Mouse (Mus musculus): Measurements from ENCODE around the gene Klhl1. TPM values are rescaled to one million over a fixed set of nuclear protein-coding genes. Genes with fewer than 3 reads are reported as not detected.
A peak's percentile ranks its signal among the peaks of the same experiment; 100 is the strongest.

Klhl1 gene
- not detected in 2 replicates for polyA plus RNA-seq (2012; ENCODE audit: insufficient read depth, low replicate concordance)

DNA sequence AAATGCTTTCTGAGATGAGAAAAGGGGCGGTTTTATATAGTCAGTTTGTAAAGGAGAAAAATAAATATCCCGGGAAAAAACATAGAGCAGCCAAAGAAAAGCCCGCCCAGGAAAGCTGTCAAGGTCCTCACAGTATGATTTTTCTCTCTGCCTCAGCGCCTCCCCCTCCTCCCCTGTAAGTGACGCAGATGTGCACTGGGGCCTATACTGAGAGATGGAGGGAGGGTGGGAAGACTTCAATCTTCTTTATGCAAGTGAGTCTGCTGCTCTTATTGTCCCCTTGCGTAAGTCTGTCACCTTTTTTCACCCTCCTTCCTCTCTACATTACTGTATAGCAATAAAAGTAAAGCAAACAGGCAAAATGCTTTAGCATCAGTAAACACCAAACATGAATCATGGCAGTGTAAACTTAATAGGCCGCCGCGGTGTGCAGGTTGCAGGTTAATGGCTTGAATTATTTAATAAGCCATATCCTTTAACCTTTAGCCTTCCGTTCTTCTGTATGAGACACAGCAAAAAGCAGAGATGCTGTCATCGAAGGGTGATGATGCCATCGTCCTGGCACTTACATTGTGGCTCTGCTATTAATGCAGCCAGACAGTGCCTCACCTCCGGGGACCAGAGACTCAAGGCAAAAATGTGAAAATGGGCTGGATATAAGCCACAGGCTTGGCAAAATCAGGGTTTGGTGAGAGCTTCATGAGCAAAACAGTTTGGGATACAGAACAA, at the start of gene Klhl1:
TSS of gene Klhl1 (minus strand) at position 149 of the 729 bp plus-strand sequence.
- H3K27me3 ChIP-seq (replicated peaks): peaks cover 21% of the 10 kb centered on the region
- H3K4me1 ChIP-seq: peaks cover 16% of the 10 kb centered on the region
- H3K4me3 ChIP-seq (replicated peaks): peak within 1 kb of the TSS; percentile 87
- no peaks in the 10 kb centered on the region for H3K9me3 ChIP-seq
- no peaks in the 10 kb centered on the region for H3K36me3 ChIP-seq (replicated peaks; ENCODE audit: low read length)
- no peak for TF ChIP-seq FLI1 (IDR thresholded peaks at IDR 0.05; ENCODE audit: low read length)

DNA sequence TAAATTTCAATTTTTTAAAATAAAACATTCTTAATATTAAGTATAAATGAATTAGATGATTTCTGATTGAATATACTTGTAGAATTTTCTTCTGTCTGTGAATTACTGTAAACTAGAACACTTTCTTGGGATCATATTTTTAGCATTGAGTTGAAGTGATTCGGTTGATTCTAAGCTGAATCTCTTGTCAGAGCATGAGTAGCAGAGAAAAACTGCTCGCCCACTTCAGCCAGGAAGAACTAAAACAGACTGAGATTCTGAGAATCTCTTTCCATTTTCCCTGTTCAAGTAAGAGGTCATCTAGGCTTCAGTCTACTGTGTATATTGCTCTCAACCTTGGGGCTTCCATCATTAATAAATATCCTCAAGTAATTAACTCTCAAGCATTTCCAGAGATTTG, 34.8 kb upstream of the Klhl1 start:
- Histone ChIP-seq H3K27me3 (replicated peaks) (no peaks in the 10 kb centered on the region), H3K36me3 (replicated peaks; ENCODE audit: low read length) (no peaks in the 10 kb centered on the region), H3K9me3 (no peaks in the 10 kb centered on the region), H3K4me1 (no peaks in the 10 kb centered on the region), H3K4me3 (replicated peaks) (no peak overlapping the region)
- TF ChIP-seq GATA1 (IDR thresholded peaks at IDR 0.05; ENCODE audit: borderline replicate concordance, low read length) (no peak), FLI1 (IDR thresholded peaks at IDR 0.05; ENCODE audit: low read length) (no peak)

GRCm38 (mm10) chr14:96518151-96518953, 550 bp downstream of the Klhl1 start:
- Histone ChIP-seq H3K36me3 (replicated peaks; ENCODE audit: low read length) (no peaks in the 10 kb centered on the region), H3K4me1 (peaks cover 16% of the 10 kb centered on the region), H3K27me3 (replicated peaks) (peaks cover 21% of the 10 kb centered on the region), H3K4me3 (replicated peaks) (peak overlapping the region; percentile 87), H3K9me3 (no peaks in the 10 kb centered on the region)
- TF ChIP-seq GATA1 (IDR thresholded peaks at IDR 0.05; ENCODE audit: borderline replicate concordance, low read length) (no peak), FLI1 (IDR thresholded peaks at IDR 0.05; ENCODE audit: low read length) (no peak)

- Histone ChIP-seq H3K36me3 (replicated peaks; ENCODE audit: low read length) (no peaks in the 10 kb centered on the region), H3K27me3 (replicated peaks) (peaks cover 21% of the 10 kb centered on the region), H3K9me3 (no peaks in the 10 kb centered on the region), H3K4me3 (replicated peaks) (peak overlapping the region; percentile 87), H3K4me1 (peaks cover 16% of the 10 kb centered on the region)
- TF ChIP-seq FLI1 (IDR thresholded peaks at IDR 0.05; ENCODE audit: low read length): no peak
- TF ChIP-seq GATA1 (IDR thresholded peaks at IDR 0.05; ENCODE audit: borderline replicate concordance, low read length): no peak
These were observed 1.2 kb downstream of the Klhl1 start for GRCm38 (mm10) chr14:96517727-96518126.

DNA sequence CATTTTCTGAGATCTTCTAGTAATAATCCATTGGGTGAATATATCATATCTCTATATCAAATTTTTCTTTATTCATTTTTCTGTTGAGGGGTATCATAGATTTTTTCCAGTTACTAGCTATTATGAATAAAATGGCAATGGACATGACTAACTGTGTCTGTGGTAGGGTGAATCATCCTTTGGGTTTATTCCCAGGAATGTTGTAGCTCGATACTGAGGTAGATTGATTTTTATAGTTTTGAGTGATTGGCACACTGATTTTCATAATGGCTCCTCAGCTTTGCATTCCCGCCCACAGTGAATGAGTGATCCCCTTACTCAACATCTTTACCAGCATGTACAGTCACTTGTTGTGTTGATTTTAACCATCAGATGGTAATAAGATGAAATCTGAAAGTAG, 19.0 kb downstream of the Klhl1 start:
- no peak overlapping the region for H3K4me3 ChIP-seq (replicated peaks)
- no peaks in the 10 kb centered on the region for H3K4me1 ChIP-seq
- no peaks in the 10 kb centered on the region for H3K9me3 ChIP-seq
- H3K27me3 ChIP-seq (replicated peaks): no peaks in the 10 kb centered on the region
- H3K36me3 ChIP-seq (replicated peaks; ENCODE audit: low read length): no peaks in the 10 kb centered on the region
- TF ChIP-seq GATA1 (IDR thresholded peaks at IDR 0.05; ENCODE audit: borderline replicate concordance, low read length) (no peak), FLI1 (IDR thresholded peaks at IDR 0.05; ENCODE audit: low read length) (no peak)

DNA sequence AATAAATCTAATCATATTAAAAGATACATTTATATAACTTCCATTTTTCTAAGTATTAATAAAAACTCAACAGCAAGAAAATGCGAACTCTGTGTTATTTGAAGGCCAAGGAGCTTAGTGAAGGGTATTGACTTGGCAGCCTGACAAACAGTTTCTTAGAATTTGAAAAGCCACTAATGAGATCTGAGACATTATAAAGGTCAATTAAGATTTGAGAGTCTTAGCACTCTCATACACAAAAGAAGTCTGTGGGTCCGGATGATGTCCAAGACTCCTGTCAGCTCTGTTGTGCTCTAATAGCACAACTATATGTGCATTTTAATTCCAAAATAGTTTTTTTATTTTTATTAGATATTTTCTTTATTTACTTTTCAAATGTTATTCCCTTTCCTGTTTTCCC, 47.1 kb downstream of the Klhl1 start:
- TF ChIP-seq GATA1 (IDR thresholded peaks at IDR 0.05; ENCODE audit: borderline replicate concordance, low read length) (no peak), FLI1 (IDR thresholded peaks at IDR 0.05; ENCODE audit: low read length) (no peak)
- Histone ChIP-seq H3K4me3 (replicated peaks) (no peak overlapping the region), H3K4me1 (no peaks in the 10 kb centered on the region), H3K27me3 (replicated peaks) (no peaks in the 10 kb centered on the region), H3K9me3 (no peaks in the 10 kb centered on the region), H3K36me3 (replicated peaks; ENCODE audit: low read length) (no peaks in the 10 kb centered on the region)

DNA sequence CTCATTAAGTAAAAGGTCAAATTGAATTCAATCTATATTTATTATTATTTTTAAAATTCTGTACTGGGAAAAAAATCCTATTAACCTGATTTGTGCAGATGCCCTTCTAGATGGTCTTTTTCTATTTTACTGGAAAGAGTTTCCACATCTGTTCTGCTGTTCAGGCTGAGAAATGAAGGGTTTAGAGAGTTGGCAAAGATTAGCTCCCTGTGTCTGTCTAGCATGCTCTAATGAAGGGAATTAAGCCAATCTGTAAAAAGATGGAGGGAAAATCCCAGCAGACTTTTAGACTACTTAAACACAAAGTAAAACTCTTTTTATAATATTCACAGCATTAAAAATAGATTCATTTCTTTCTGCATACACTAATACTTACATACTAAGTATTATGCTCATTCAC, 47.6 kb downstream of the Klhl1 start:
- Histone ChIP-seq H3K36me3 (replicated peaks; ENCODE audit: low read length) (no peaks in the 10 kb centered on the region), H3K27me3 (replicated peaks) (no peaks in the 10 kb centered on the region), H3K9me3 (no peaks in the 10 kb centered on the region), H3K4me3 (replicated peaks) (no peak overlapping the region), H3K4me1 (no peaks in the 10 kb centered on the region)
- TF ChIP-seq GATA1 (IDR thresholded peaks at IDR 0.05; ENCODE audit: borderline replicate concordance, low read length) (no peak), FLI1 (IDR thresholded peaks at IDR 0.05; ENCODE audit: low read length) (no peak)

DNA sequence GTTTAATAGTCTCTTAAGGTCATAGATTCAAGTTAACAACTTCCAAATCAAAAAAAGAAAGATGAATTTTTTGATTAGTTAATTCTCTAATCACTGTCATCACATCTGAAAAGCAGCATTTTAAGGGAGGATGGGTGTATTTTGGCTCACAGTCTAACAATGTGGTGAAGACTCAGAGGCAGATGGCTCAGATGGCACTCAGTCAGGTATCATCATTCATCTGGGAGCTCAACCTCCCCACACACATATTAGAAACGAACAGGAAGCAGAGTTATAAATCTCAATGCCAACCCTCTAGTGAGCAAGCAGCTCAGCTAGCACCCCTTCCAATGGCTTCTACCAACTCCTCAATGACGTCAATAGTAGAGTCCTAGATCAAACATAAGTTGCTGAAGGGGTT, 57.1 kb downstream of the Klhl1 start:
- H3K9me3 ChIP-seq: no peaks in the 10 kb centered on the region

DNA sequence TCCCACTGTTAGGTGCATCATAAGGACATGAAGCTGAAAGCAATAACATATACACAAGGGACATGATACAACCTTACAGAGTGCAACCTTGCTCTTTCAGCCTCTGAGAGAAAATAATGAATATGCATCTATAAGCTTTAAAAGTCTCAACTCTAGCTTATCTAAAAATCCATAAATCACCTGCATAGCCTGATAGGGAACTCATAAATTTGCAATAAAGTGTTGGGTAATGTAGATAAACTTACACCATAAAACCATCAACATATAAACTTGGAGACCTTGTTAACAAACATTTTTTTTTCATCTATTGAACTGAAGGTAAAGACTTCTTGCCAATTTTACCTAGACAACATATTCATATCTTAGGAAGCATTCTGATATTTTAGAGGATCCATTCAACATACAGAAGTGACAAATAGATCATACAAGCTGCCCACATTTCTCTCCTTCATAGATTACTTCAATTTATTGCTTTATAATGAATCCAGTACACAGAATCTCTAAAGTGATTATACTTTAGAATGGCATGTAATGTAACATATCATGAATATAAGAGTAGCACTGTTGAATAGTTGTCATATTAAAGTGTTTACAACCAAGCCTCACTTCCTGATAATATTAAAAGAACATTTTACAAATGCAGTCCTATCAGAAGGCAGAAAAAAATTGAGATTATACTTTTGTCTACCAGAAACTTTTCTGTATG, 126.7 kb downstream of the Klhl1 start:
- Histone ChIP-seq H3K4me1 (no peaks in the 10 kb centered on the region), H3K27me3 (replicated peaks) (no peaks in the 10 kb centered on the region)

More for the DNA sequence above, 57.1 kb downstream of the Klhl1 start:
- TF ChIP-seq GATA1 (IDR thresholded peaks at IDR 0.05; ENCODE audit: borderline replicate concordance, low read length): no peak
- no peak for TF ChIP-seq FLI1 (IDR thresholded peaks at IDR 0.05; ENCODE audit: low read length)
- Histone ChIP-seq H3K4me3 (replicated peaks) (no peak overlapping the region), H3K4me1 (no peaks in the 10 kb centered on the region), H3K36me3 (replicated peaks; ENCODE audit: low read length) (no peaks in the 10 kb centered on the region), H3K27me3 (replicated peaks) (no peaks in the 10 kb centered on the region)

More for the DNA sequence above, 126.7 kb downstream of the Klhl1 start:
- Histone ChIP-seq H3K4me3 (replicated peaks) (no peak overlapping the region), H3K9me3 (no peaks in the 10 kb centered on the region), H3K36me3 (replicated peaks; ENCODE audit: low read length) (no peaks in the 10 kb centered on the region)
- TF ChIP-seq GATA1 (IDR thresholded peaks at IDR 0.05; ENCODE audit: borderline replicate concordance, low read length) (no peak), FLI1 (IDR thresholded peaks at IDR 0.05; ENCODE audit: low read length) (no peak)

Measured in megakaryocyte, embryonic 14.5 days (primary cell).